ENCODE assay signal across 28 mouse cellular contexts in genomic region chr14:26352927-26353326, GRCm38 (mm10).
DNase-seq lines count a peak whose midpoint lies in the region; ATAC-seq lines count a peak whose summit lies in the region.
"Had no signal": no experiment of that assay in that cellular context is flagged by ENCODE, and none has a peak within 500 bp of the region (broad histone marks: within the 10 kb centered on the region; RNA-seq: fewer than 3 reads in every experiment).

No protein-coding gene starts in this region.

- peaks cover 14% of the 10 kb centered on the region for H3K4me1 ChIP-seq in megakaryocyte, embryonic 14.5 days
- H3K4me1 ChIP-seq in limb, embryonic 10.5 days = peaks cover 9% of the 10 kb centered on the region
- H3K4me1 ChIP-seq: hindbrain, embryonic 15.5 days; midbrain, embryonic 15.5 days; neural tube, embryonic 15.5 days had no signal

- peaks cover 13% of the 10 kb centered on the region for H3K9me3 ChIP-seq in megakaryocyte, embryonic 14.5 days
- H3K9me3 ChIP-seq in limb, embryonic 10.5 days (replicated peaks) = no peaks in the 10 kb centered on the region
- H3K9me3 ChIP-seq: embryonic facial prominence, embryonic 10.5 days; embryonic facial prominence, embryonic 15.5 days; hindbrain, embryonic 15.5 days; intestine, embryonic 15.5 days; limb, embryonic 12.5 days; midbrain, embryonic 10.5 days; midbrain, embryonic 15.5 days; neural tube, embryonic 15.5 days had no signal

- WGBS in limb, embryonic 10.5 days = 84% methylated on average over 1 of the region's 1 CpGs

- H3K36me3 ChIP-seq in megakaryocyte, embryonic 14.5 days (replicated peaks; ENCODE audit: low read length) = no peaks in the 10 kb centered on the region
- no peaks in the 10 kb centered on the region for H3K36me3 ChIP-seq in limb, embryonic 10.5 days
- H3K36me3 ChIP-seq: embryonic facial prominence, embryonic 10.5 days; embryonic facial prominence, embryonic 15.5 days; hindbrain, embryonic 15.5 days; intestine, embryonic 15.5 days; limb, embryonic 12.5 days; midbrain, embryonic 10.5 days; midbrain, embryonic 15.5 days; neural tube, embryonic 15.5 days had no signal

- H3K27ac ChIP-seq in limb, embryonic 10.5 days = no peak overlapping the region
- H3K27ac ChIP-seq: embryonic facial prominence, embryonic 10.5 days; embryonic facial prominence, embryonic 15.5 days; hindbrain, embryonic 15.5 days; intestine, embryonic 15.5 days; kidney, postnatal 0 days; limb, embryonic 12.5 days; midbrain, embryonic 10.5 days; midbrain, embryonic 15.5 days; neural tube, embryonic 15.5 days had no signal

- peak overlapping the region; percentile 23 for H3K4me3 ChIP-seq in megakaryocyte, embryonic 14.5 days (replicated peaks)
- no peak overlapping the region for H3K4me3 ChIP-seq in limb, embryonic 10.5 days
- H3K4me3 ChIP-seq: embryonic facial prominence, embryonic 10.5 days; embryonic facial prominence, embryonic 15.5 days; hindbrain, embryonic 15.5 days; intestine, embryonic 15.5 days; limb, embryonic 12.5 days; midbrain, embryonic 10.5 days; midbrain, embryonic 15.5 days; neural tube, embryonic 15.5 days had no signal

- ATAC-seq in megakaryocyte, adult 5-6 weeks (ENCODE audit: poor library complexity, severe bottlenecking) = no peak
- ATAC-seq: forebrain, embryonic 14.5 days; intestine, embryonic 15.5 days; liver, postnatal 0 days; midbrain, embryonic 15.5 days had no signal

- DNase-seq in MEL-GATA-1-ER (ENCODE audit: extremely low read depth, low read depth) = peak; percentile 43
- peak; percentile 12 for DNase-seq in induced T-regulatory cell, adult 2 months (ENCODE audit: low read depth)
- no peak for DNase-seq in limb, embryonic 10.5 days (ENCODE audit: low spot score)
- no peak for DNase-seq in lung, postnatal 25 days (ENCODE audit: low spot score)
- DNase-seq in frontal cortex, postnatal 36 days (ENCODE audit: low spot score in 2 of 2) = no peak
- DNase-seq: adrenal gland, postnatal 14 days; cerebellum, adult 18-20 months; cerebellum, postnatal 14 days; gastrocnemius, postnatal 25 days; heart, adult 18-20 months; heart, postnatal 4 days; kidney, adult 8-10 months; liver, postnatal 0 days; lung, postnatal 4 days; retina, postnatal 1 day; right cerebral cortex, postnatal 14 days had no signal

- H3K27me3 ChIP-seq in megakaryocyte, embryonic 14.5 days (replicated peaks) = peaks cover 25% of the 10 kb centered on the region
- no peaks in the 10 kb centered on the region for H3K27me3 ChIP-seq in limb, embryonic 10.5 days (ENCODE audit: low read depth, poor library complexity, severe bottlenecking)
- H3K27me3 ChIP-seq: embryonic facial prominence, embryonic 15.5 days; hindbrain, embryonic 15.5 days; intestine, embryonic 15.5 days; limb, embryonic 12.5 days; midbrain, embryonic 15.5 days; neural tube, embryonic 15.5 days had no signal

Comparison
In these comparisons a context has a peak if more than half of its experiments do, and no peak if none do; other contexts are left out.
1. DNase-seq: peak in MEL-GATA-1-ER (single experiment) and induced T-regulatory cell, adult 2 months (single experiment); none in limb, embryonic 10.5 days (single experiment), lung, postnatal 25 days (single experiment) and frontal cortex, postnatal 36 days (0 of 2).